Comparison of ENCODE assay signal across 15 mouse cellular contexts in genomic region chr2:150755016-150755415, GRCm38 (mm10).
"Had no signal": no experiment of that assay in that cellular context is flagged by ENCODE, and none has a peak within 500 bp of the region (broad histone marks: within the 10 kb centered on the region; RNA-seq: fewer than 3 reads in every experiment).

No protein-coding gene starts in this region.

- H3K9ac ChIP-seq: neural tube, embryonic 15.5 days; stomach, embryonic 15.5 days had no signal

- H3K27ac ChIP-seq: neural tube, embryonic 15.5 days; stomach, embryonic 15.5 days; stomach, postnatal 0 days had no signal

- H3K4me3 ChIP-seq: neural tube, embryonic 15.5 days; stomach, embryonic 15.5 days had no signal

- H3K4me2 ChIP-seq: neural tube, embryonic 15.5 days; stomach, embryonic 15.5 days had no signal

- H3K9me3 ChIP-seq: neural tube, embryonic 15.5 days; stomach, embryonic 15.5 days had no signal

- DNase-seq: retina, postnatal 1 day; right cerebral cortex, adult 18-20 months; right cerebral cortex, postnatal 14 days; right cerebral cortex, postnatal 25 days; right cerebral cortex, postnatal 4 days; spleen, adult 18-20 months; thymus, adult 18-20 months; thymus, adult 2 months; thymus, postnatal 14 days; thymus, postnatal 25 days; thymus, postnatal 36 days; thymus, postnatal 4 days had no signal

- H3K27me3 ChIP-seq: neural tube, embryonic 15.5 days; stomach, embryonic 15.5 days had no signal
